Mouse (Mus musculus) ovary, postnatal 14 days (tissue): ENCODE data around the gene Cd3d.
"Not testable (repeated sequence)": the region's sequence is repeated elsewhere in the genome, so short reads cannot be mapped to it uniquely, and the experiment has no call there.

Source experiments
- DNase-seq: peaks from one replicate; pipeline ENCODE4 v3.0.0; 2022; ENCODE audit warnings: low spot score

Gene Cd3d

GRCm38 (mm10) chr9:44981676-44982075 is at the start of gene Cd3d:
Gene Cd3d (plus strand): TSS chr9:44981786.
- no peak for DNase-seq

GRCm38 (mm10) chr9:44941756-44942155 is 39.8 kb upstream of the Cd3d start:
- DNase-seq = no peak

- DNase-seq = no peak
Observed at GRCm38 (mm10) chr9:44942421-44942820, 39.2 kb upstream of the Cd3d start.

GRCm38 (mm10) chr9:44946185-44946695 is 35.3 kb upstream of the Cd3d start:
- no peak for DNase-seq

GRCm38 (mm10) chr9:44947836-44948235 is 33.8 kb upstream of the Cd3d start:
- no peak for DNase-seq

- no peak for DNase-seq
Observed at GRCm38 (mm10) chr9:44954432-44954831, 27.2 kb upstream of the Cd3d start.

GRCm38 (mm10) chr9:44965126-44965832 is 16.3 kb upstream of the Cd3d start, which contains the start of gene Ube4a:
Gene Ube4a (minus strand): TSS chr9:44965600.
- peak; percentile 100 for DNase-seq

- no peak for DNase-seq
Observed at GRCm38 (mm10) chr9:44965833-44966466, 15.6 kb upstream of the Cd3d start.

GRCm38 (mm10) chr9:44966815-44967242 is 14.8 kb upstream of the Cd3d start:
- peak; percentile 61 for DNase-seq

GRCm38 (mm10) chr9:44967763-44968162 is 13.8 kb upstream of the Cd3d start:
- DNase-seq = not testable (repeated sequence)

GRCm38 (mm10) chr9:44969450-44969849 is 12.1 kb upstream of the Cd3d start:
- DNase-seq = no peak

- DNase-seq = no peak
Observed at GRCm38 (mm10) chr9:44977813-44978212, 3.8 kb upstream of the Cd3d start.

- DNase-seq = no peak
Observed at GRCm38 (mm10) chr9:44979806-44980205, 1.8 kb upstream of the Cd3d start.

- no peak for DNase-seq
Observed at GRCm38 (mm10) chr9:44980242-44980641, 1.3 kb upstream of the Cd3d start, which contains the start of gene Cd3g. Gene Cd3g (minus strand): TSS chr9:44980431.

GRCm38 (mm10) chr9:44981104-44981503 is 482 bp upstream of the Cd3d start:
- no peak for DNase-seq

GRCm38 (mm10) chr9:44982081-44982480 is 495 bp downstream of the Cd3d start:
- DNase-seq = no peak

- no peak for DNase-seq
Observed at GRCm38 (mm10) chr9:44982531-44982930, 945 bp downstream of the Cd3d start.

GRCm38 (mm10) chr9:44983001-44983400 is 1.4 kb downstream of the Cd3d start:
- no peak for DNase-seq

- no peak for DNase-seq
Observed at GRCm38 (mm10) chr9:44985721-44986161, 4.2 kb downstream of the Cd3d start.

- no peak for DNase-seq
Observed at GRCm38 (mm10) chr9:44986242-44986781, 4.7 kb downstream of the Cd3d start.

- no peak for DNase-seq
Observed at GRCm38 (mm10) chr9:44986976-44987375, 5.4 kb downstream of the Cd3d start.

GRCm38 (mm10) chr9:44991821-44992220 is 10.2 kb downstream of the Cd3d start:
- no peak for DNase-seq

- DNase-seq = no peak
Observed at GRCm38 (mm10) chr9:44992271-44992670, 10.7 kb downstream of the Cd3d start.
